Mouse (Mus musculus) thymus, adult 18-20 months (tissue): ENCODE data around the gene Nsun2.

ENCODE experiments used
- DNase-seq, 2 experiments: peaks; one replicate each; pipeline ENCODE4 v3.0.0; 2022; ENCODE audit warnings: mixed read lengths in 2 of 2

Gene Nsun2

DNA sequence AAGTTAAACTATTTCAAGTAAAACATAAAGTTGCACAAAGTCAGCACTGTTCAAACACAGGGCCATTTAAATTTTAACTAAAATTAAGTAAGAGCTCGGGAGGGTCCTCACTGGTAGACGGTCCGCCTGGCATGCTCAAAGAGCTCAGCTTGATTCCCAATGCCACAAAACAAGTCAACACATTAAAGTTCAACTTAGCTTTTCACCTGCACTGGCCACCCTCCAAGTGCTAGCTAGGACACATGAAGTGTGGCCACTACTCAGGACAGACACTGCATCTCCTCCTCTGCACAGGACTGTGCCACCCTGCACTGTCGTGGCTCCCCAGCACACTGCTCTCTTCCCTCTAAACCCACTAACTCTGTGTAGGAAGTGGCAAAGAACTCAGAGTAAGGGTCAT, 7.7 kb upstream of the Nsun2 start:
- DNase-seq = no peak

DNA sequence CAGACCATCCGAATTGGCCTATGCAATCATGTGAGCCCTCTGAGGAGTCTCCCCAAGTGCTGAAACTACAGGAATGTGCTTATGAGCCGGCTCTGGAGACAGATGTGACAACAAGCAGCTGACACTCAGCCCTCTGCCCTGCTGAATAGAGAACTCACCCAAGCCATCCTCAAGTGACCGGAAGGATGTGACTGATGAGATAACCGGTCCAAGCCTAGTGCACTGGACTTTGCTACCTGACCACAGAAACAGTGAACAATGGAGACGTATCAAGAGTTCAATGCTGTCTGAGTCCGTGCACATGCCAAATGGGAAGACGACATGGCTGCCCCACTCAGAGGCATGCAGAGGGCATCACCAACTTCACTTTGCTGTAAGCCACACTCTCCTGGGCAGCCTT, 5.0 kb upstream of the Nsun2 start:
- DNase-seq = no peak

- no peak for DNase-seq
Observed at GRCm38 (mm10) chr13:69530156-69530555, 3.4 kb upstream of the Nsun2 start.

DNA sequence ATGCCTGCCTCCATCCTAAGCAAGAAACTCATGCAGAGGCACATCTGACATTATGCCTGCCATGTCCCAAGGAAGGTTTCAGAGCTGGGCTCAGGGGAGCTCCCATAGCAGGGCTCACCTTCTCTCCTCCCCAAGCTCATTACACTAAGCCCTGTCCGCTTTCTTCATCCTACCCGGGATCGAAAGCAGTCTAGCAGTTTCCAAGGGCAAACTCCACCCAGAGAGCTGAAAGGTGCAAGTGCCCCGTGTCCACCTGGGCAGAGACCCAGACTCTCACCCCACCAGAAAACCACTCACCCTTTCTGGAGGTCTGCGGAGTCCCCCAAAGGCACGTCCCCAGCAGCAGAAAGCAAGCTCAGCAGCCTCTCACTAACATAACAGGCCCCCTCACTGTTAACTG, 2.6 kb upstream of the Nsun2 start:
- DNase-seq = no peak

DNA sequence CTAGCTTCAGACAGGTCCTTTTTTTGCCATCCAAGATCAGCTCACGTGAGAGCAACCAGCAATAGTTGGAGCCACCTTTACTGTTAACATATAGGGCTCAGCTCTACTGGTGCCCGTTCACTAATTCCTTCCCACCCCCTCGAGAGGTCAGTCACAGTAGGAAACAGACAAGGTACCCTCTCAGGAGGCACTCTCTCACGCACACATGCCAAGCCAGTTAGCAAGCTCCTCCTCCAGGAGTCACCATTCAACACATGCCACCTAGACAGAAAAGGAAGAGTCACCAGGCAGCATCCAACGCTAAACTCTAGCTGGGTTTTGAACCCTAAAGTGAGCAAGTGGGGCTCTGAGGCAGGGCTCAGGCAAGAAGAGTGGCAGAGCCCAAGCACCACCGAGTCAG, 2.1 kb upstream of the Nsun2 start:
- no peak for DNase-seq

DNA sequence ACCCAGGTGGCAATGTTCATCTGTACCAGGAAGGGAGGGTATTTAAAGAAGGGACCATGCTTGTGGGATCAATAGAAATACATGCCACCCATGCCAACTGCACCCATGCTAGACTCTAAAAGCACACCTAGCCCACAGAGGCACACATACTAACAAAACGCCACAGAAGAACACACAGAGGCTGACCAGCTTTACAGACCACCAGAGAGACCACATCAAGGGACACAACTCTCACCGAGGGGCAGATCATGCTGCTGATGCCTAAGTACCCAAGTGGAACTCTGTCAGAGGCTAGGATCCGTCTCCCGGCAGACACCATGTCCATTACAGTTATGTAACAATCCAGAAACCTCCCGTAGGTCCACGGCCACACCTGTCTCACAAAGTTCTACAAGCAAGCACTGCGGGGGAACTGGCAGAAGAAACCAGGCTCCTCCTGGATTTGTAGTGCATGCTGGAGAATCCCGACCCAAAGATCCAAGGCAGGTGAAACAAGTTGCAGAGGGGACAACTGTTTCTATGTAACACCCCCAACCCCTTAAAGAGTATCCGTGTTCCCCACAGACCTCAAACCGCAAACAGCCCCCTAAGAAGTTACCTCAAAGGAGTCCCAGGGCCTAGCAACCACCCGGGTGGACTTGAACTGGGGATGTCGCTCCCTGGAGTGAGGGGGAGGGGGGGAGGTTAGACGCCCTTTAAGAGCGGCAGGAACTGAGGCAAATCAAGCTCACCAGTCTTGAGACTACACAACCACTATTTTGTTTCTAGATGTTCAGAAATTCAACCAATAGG, 1.2 kb upstream of the Nsun2 start:
- no peak for DNase-seq

- no peak for DNase-seq
Observed at GRCm38 (mm10) chr13:69532893-69533404, 597 bp upstream of the Nsun2 start.

DNA sequence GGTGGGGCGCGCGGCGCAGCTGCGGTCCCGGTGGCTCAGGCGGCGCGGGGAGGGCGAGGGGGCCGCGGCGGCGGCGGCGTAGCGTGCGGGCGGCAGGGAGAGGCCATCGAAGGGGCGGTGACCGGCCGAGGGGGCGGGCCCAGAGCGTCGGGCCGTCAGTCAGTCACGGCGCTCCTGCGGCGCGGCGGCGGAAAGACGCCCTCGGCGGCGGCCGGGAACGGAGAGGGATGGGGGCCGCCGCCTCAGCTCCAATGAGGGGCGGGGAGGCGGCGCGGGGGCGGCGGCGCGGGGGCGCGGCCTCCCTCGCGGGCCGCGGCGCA, 748 bp downstream of the Nsun2 start, which contains the start of gene Tent4a:
TSS of gene Tent4a (minus strand) at position 284 of the 320 bp plus-strand sequence.
- DNase-seq = no peak

GRCm38 (mm10) chr13:69534654-69535551, 1.4 kb downstream of the Nsun2 start:
- peak; percentile 96 to 97 for DNase-seq

GRCm38 (mm10) chr13:69536021-69536420, 2.5 kb downstream of the Nsun2 start:
- no peak for DNase-seq

DNA sequence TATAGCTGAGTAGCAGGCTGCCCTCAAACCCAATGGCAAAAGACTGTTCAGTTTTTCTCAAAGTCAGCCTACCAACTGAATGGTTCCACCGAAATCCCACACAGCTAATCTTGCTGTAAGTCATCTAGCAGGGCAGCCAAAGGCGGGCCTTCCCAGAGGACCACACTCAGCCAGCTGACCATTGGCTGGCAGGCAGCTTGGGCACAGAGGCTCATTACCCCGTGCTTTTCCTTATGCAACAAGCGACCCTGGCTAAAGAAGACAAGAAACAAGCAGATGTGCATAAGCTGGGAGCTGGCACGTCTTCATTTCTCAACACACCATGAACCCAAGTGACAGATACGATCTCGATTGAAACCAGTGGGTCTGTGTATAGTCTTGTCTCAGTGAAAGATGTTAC, 3.8 kb downstream of the Nsun2 start:
- no peak for DNase-seq

DNA sequence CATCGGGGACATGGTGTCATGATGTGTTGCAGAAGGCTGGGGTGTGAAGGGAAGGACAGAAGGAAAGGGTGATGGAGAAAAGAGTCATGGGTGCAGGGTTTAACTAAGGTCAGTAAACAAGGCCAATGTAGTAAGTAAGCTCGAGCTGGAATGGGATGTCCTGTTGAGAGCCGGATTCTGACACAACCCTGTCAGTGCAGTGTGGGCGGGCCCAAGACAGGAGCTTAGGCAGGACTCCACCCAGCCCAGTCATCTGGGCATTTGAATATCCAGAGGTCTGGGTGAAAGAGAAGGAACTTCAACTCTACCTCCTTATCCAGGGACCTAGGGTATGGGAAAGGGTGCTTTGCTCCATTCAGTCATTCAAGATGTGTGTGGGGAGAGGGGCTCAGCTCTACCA, 4.8 kb downstream of the Nsun2 start:
- no peak for DNase-seq

DNA sequence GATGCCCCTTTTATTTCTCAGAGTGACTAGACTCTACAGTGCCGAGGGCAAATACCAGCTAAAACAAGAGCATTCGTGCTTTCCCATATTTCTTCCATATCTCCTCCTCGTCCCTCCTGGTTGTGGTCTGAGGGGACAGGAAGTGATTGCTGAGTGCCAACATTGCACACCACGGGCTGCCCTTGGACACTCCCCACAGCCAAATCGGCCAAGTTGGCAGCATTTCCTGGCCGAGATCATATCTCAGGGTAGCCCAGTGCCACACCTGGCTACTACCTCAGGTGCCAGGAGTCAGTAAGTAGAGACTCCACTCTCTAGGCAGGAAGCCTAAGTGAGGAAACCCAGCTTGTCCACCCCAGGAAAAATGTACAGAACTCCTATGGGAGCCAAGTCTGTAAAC, 7.7 kb downstream of the Nsun2 start:
- no peak for DNase-seq

- no peak for DNase-seq
Observed at GRCm38 (mm10) chr13:69541776-69542175, 8.2 kb downstream of the Nsun2 start.

DNA sequence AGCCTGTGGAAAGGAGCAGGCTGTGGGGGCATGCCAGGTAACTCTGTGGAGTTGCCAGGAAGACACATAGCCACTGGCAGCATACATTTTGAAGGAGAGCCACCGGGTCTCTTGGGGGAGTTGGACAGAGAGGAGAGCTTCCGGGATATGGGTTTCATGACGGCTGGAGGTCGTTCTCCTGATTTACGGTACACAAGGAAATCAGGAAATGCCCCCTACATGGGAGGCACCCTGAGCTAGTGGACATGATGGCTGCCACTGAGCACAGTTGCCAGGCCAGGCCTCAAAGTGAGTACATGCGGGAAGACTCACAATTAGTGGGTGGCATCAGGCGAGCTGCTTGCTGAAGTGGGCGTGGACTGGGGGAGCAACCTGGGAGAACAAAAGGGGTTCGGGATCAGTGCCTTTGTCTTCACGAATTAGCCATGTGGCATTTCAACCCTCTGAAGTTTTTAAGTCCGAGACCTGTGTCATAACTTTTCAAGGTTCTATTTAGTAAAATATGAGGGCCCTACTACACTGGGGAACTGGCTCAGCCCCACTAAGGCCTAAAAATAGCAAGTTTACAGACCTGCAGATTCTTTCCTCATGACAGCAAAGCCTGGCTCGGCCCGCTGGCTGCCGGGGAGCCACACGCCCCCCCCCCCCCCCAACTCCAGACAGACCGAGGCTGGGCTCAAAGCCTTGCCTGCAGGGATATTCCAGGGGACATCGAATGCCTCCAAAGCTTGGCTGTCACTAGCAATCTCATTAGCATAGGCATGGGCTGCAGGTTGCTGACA, 9.2 kb downstream of the Nsun2 start:
- DNase-seq = no peak

GRCm38 (mm10) chr13:69543595-69543994, 10.0 kb downstream of the Nsun2 start:
- no peak for DNase-seq

DNA sequence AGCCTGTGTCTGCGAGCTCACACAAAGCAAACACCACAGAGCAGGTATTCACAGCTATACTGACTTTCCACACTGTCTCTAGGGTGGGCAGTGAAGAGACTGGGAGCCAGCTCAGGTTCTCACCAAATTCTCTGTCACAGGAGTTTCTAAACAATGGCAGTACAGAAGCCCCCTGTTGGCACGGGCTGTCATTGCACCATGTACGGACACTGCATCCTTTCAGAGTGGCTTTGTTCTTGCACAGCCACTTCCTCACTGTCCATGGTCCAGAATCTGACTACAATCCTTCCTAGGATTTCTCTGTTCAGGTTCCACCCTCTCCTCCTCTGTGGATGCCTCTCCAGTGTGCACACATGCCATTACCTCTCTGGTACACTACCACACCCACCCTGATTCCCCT, 11.5 kb downstream of the Nsun2 start:
- peak; percentile 39 to 42 for DNase-seq

GRCm38 (mm10) chr13:69547488-69548180, 14.1 kb downstream of the Nsun2 start:
- DNase-seq = no peak

- no peak for DNase-seq
Observed at GRCm38 (mm10) chr13:69549980-69550379, 16.4 kb downstream of the Nsun2 start.

DNA sequence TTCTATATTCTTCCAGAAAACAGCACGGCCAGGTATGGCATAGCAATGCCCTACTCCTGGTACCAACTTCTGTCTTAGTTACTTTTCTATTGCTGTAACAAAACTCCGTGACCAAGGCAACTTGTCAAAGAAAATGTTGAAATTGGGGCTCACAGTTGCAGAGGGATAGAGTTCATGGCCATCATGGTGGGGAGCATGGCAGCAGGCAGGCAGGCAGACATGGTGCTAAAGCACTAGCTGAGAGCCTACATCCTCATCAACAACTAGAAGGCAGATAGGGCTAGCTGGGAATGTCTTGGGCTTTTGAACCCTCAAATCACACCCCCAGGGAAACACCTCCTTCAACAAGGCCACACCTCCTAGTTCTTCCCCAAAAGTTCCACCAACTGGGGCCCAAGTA, 17.3 kb downstream of the Nsun2 start:
- DNase-seq = no peak

DNA sequence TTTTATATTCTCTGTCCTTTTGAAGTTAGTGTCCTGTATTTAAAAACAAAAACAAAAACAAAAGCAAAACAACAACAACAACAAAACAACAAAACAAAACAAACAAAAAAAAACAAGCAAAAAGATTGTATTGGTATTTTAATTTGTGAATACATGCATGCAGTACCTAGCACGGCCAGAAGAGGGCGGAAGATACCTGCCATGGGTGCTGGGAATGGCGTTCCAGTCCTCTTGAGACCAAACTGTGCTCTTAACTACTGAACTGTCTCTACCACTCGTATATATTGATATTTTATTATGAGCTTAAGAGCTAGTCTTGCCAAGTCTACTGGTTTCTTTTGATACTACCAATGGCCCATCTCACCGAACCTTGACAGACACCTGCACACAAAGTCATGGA, 19.5 kb downstream of the Nsun2 start:
- no peak for DNase-seq

DNA sequence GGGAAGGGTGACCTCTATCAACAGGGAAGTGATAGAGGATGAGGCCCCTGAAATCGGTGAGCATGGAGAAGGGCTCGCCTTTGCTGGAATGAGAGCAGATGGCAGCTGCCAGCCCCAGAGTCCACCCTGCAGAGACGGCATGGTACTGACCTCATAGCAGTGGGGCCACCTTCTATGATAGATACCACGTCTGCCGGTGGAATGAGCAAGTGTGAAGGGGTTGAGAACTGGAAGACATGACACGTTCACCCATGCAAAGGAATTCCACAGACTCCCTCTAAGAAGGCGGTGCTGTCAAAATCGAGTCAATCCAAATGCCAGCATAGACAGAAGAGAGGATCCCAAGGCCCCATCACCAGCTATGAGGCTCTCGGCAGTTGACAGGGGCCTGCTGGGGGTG, 20.7 kb downstream of the Nsun2 start:
- no peak for DNase-seq

DNA sequence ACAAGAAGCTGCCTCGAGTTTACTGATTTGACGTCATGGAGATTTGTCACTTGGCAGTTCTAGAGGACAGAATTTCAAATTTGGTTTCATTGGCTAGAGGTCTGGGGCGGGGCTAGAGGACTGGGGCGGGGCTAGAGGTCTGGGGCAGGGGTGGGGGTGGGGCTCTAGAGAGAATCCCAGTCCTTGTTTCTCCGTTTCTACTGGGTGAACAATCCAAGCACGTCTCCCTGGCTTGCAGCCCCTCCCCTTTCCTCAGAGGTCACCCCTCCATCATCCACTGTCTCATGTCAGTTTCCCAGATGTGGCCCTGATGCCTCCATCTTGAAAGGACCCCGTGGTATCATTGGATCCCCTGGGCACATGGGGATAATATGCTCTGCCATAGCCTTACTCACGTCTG, 21.5 kb downstream of the Nsun2 start:
- no peak for DNase-seq
